Comparison of ENCODE assay signal across 8 mouse cellular contexts in the genomic region with DNA sequence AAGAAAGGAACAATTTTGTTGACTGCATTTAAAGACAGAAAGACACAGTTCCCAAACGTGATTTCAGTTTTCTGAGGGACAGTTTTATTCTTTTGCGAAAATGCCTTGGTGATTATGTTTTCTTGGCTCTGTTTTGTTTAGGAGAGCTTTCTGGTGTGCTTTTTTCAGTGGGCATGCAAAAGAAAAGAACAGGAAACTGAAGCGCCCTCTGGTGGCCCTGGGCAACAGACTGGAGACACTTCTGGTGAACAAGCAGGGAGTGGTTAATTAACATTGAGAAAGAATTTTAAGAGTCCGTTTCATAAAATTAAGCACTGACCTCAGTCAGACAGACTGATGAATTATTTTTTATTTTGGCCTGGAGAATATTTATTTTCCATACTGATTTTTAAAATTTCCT. TPM values are rescaled to one million over a fixed set of nuclear protein-coding genes. Genes with fewer than 3 reads are reported as not detected.
DNase-seq lines count a peak whose midpoint lies in the region; ATAC-seq and TF ChIP-seq lines count a peak whose summit lies in the region.

No protein-coding gene starts in this region.

- H3K27me3 ChIP-seq in testis, adult 2 months (ENCODE audit: control insufficient read depth, insufficient read depth, low read length) = no peaks in the 10 kb centered on the region

- ATAC-seq in megakaryocyte-erythroid progenitor cell, adult 5-6 weeks (replicated peaks; ENCODE audit: low FRiP score, low TSS enrichment, poor library complexity, severe bottlenecking) = peak; percentile 84

- TF ChIP-seq POLR2A in bone marrow macrophage, adult 2 months (IDR thresholded peaks at IDR 0.05; ENCODE audit: borderline replicate concordance, low read depth, low read length) = no peak
- no peak for TF ChIP-seq POLR2A in testis, adult 2 months (IDR thresholded peaks at IDR 0.05; ENCODE audit: control insufficient read depth, low read depth, low read length)

- H3K27ac ChIP-seq in bone marrow macrophage, adult 2 months (ENCODE audit: insufficient read depth, low read depth, low read length) = no peak overlapping the region
- H3K27ac ChIP-seq in testis, adult 2 months (ENCODE audit: control insufficient read depth, insufficient read depth, low read depth, low read length) = no peak overlapping the region

- H3K4me1 ChIP-seq in bone marrow macrophage, adult 2 months (ENCODE audit: control insufficient read depth, insufficient read depth, low read length) = no peaks in the 10 kb centered on the region
- H3K4me1 ChIP-seq in testis, adult 2 months (ENCODE audit: control insufficient read depth, insufficient read depth, low read length) = no peaks in the 10 kb centered on the region

- peak; percentile 19 for DNase-seq in gastrocnemius, adult 18-20 months (ENCODE audit: low spot score)
- DNase-seq in gastrocnemius, postnatal 25 days = no peak
- peak; percentile 71 for DNase-seq in CD4-positive, CD25-positive, alpha-beta regulatory T cell, adult 2 months (ENCODE audit: low read depth, low spot score)
- DNase-seq in frontal cortex, postnatal 10 days (ENCODE audit: low spot score in 2 of 2) = peak; percentile 6 to 49
- peak; percentile 32 to 68 for DNase-seq in layer of hippocampus, postnatal 14 days (ENCODE audit: low spot score in 2 of 2)

- TF ChIP-seq CTCF in bone marrow macrophage, adult 2 months (IDR thresholded peaks at IDR 0.05; ENCODE audit: low read depth, low read length) = peak; percentile 71
- peak; percentile 18; the same call in 1 of the 2 replicates for TF ChIP-seq CTCF in testis, adult 2 months (IDR thresholded peaks at IDR 0.05; ENCODE audit: control insufficient read depth, insufficient read depth, insufficient replicate concordance, low read depth, low read length)

- H3K36me3 ChIP-seq in testis, adult 2 months (ENCODE audit: control insufficient read depth, insufficient read depth, low read length) = no peaks in the 10 kb centered on the region

- H3K4me3 ChIP-seq in bone marrow macrophage, adult 2 months (ENCODE audit: insufficient read depth, low read length) = no peak overlapping the region
- no peak overlapping the region for H3K4me3 ChIP-seq in testis, adult 2 months (ENCODE audit: control insufficient read depth, low read depth, low read length)

RNA-seq across cellular contexts. Expression of a gene that starts 25.1 kb away (rescaled TPM):
- not detected for total RNA-seq in gastrocnemius, adult 18-20 months (2021)
- under 1 TPM; 0.43 to 0.48 TPM for total RNA-seq in gastrocnemius, postnatal 25 days (2021)
- polyA plus RNA-seq in bone marrow macrophage, adult 2 months (2012; ENCODE audit: insufficient read depth, insufficient read length, missing spikeins) = 28.6 and 28.9 TPM in 2 replicates
- 1 to 10 TPM in 1 of 2 experiments, under 1 TPM in 1; 0.79 to 1.4 TPM for total RNA-seq in layer of hippocampus, postnatal 14 days (2021)
- total RNA-seq in megakaryocyte-erythroid progenitor cell, adult 5-6 weeks (2014; fragmentation: Nextera tagmentation) = 32.8 and 44.6 TPM in 2 replicates
- total RNA-seq in megakaryocyte-erythroid progenitor cell, adult 5-6 weeks (2017) = 19.4 and 20.2 TPM in 2 replicates
- 6.0 and 6.8 TPM in 2 replicates for polyA plus RNA-seq in testis, adult 2 months (2012; rRNA removed)

Comparison
In these comparisons a context has a peak if more than half of its experiments do, and no peak if none do; other contexts are left out.
1. RNA of a gene that starts 25.1 kb away (total RNA-seq): 19.4 to 44.6 TPM in megakaryocyte-erythroid progenitor cell, adult 5-6 weeks; 0.79 to 1.4 TPM in layer of hippocampus, postnatal 14 days, 0.43 to 0.48 TPM in gastrocnemius, postnatal 25 days and not detected in gastrocnemius, adult 18-20 months; every median in the first group is over 4 times any median in the second.